Mouse (Mus musculus) spleen, adult 2 months (tissue): ENCODE data around the gene Ly75.

Source experiments
- CTCF ChIP-seq: fragments of 200-500 bp; IDR thresholded peaks from 2 replicates; pipeline ENCODE4 v1.5.1; 2011; ENCODE audit warnings: mild to moderate bottlenecking, inconsistent platforms; ENCODE audit not compliant: insufficient read depth, insufficient read length, insufficient replicate concordance; ENCODE audit errors: extremely low read depth
- POLR2A ChIP-seq: fragments of 200-500 bp; IDR thresholded peaks from 2 replicates; pipeline ENCODE4 v1.6.1; 2011; ENCODE audit warnings: low read depth, low read length, inconsistent platforms

DNA sequence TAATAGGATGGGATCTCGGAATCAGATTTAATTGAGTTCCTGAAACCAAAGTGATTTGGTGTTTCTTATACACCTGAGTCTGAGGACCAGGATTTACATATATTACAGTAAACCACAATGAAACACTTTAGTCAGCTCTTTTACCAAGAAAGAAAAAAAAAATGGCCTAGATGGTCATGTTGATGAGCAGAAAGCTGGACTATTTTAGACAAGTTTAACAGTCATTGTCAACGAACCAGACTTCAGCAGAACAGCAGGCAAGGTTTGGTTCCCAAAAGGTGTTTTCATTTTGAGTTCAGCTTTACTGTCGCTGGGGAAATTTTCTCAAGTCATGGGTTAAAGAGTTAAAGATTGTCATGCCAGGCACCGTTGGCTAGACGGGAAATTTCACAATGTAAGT lies 5.8 kb downstream of the Ly75 start:
- no peak for TF ChIP-seq CTCF
- no peak for TF ChIP-seq POLR2A
